Mouse (Mus musculus) hindbrain, embryonic 13.5 days (tissue): ENCODE measurements around the gene Zfp652. TPM values are rescaled to one million over a fixed set of nuclear protein-coding genes. Genes with fewer than 3 reads are reported as not detected.

ENCODE experiments used
- ATAC-seq: fragments of 200-750 bp; cut with Nextera tagmentation; 2 replicates; pipeline ENCODE4 v1.8.0; 2017; ENCODE audit warnings: moderate TSS enrichment; ENCODE audit not compliant: low FRiP score
- H3K27ac ChIP-seq: fragments of 300-500 bp; sonication (generic); 2 replicates; pipeline ENCODE4 v1.5.1; 2015; ENCODE audit warnings: inconsistent platforms, mild to moderate bottlenecking, moderate library complexity
- H3K27me3 ChIP-seq: fragments of 300-500 bp; sonication (generic); 2 replicates; pipeline ENCODE4 v1.6.1; 2015; ENCODE audit warnings: mild to moderate bottlenecking, inconsistent platforms
- H3K36me3 ChIP-seq: fragments of 300-500 bp; sonication (generic); 2 replicates; pipeline ENCODE4 v1.6.1; 2015; ENCODE audit warnings: mild to moderate bottlenecking, inconsistent platforms
- H3K4me1 ChIP-seq: fragments of 300-500 bp; sonication (generic); replicated peaks from 2 replicates; pipeline ENCODE4 v1.6.1; 2015; ENCODE audit warnings: inconsistent platforms
- H3K4me2 ChIP-seq: fragments of 300-500 bp; sonication (generic); 2 replicates; pipeline ENCODE4 v1.6.1; 2015; ENCODE audit warnings: inconsistent platforms, mild to moderate bottlenecking, moderate library complexity
- H3K4me3 ChIP-seq: fragments of 300-500 bp; sonication (generic); 2 replicates; pipeline ENCODE4 v1.5.1; 2015; ENCODE audit warnings: mild to moderate bottlenecking, inconsistent platforms
- H3K9ac ChIP-seq: fragments of 300-500 bp; sonication (generic); 2 replicates; pipeline ENCODE4 v1.6.1; 2015; ENCODE audit warnings: mild to moderate bottlenecking, inconsistent platforms
- H3K9me3 ChIP-seq: fragments of 300-500 bp; sonication (generic); 2 replicates; pipeline ENCODE4 v1.6.1; 2016; ENCODE audit warnings: inconsistent platforms
- WGBS: fragments of 180-500 bp; shearing (Covaris S2); methylation state at CpG from one replicate; pipeline ENCODE4 v1.1.7; 2015; 5-methylcytosine and 5-hydroxymethylcytosine counted together
- polyA plus RNA-seq: library from polyadenylated mRNA; unstranded; fragments of >200 nt; fragmentation: Nextera tagmentation; extraction: Ambion mirVana; gene quantifications from 2 replicates; pipeline ENCODE4 v1.2.1, GENCODE M21; 2015

The Zfp652 gene
- polyA plus RNA-seq, 1 experiment from 2014 or later = 31.0 TPM

DNA sequence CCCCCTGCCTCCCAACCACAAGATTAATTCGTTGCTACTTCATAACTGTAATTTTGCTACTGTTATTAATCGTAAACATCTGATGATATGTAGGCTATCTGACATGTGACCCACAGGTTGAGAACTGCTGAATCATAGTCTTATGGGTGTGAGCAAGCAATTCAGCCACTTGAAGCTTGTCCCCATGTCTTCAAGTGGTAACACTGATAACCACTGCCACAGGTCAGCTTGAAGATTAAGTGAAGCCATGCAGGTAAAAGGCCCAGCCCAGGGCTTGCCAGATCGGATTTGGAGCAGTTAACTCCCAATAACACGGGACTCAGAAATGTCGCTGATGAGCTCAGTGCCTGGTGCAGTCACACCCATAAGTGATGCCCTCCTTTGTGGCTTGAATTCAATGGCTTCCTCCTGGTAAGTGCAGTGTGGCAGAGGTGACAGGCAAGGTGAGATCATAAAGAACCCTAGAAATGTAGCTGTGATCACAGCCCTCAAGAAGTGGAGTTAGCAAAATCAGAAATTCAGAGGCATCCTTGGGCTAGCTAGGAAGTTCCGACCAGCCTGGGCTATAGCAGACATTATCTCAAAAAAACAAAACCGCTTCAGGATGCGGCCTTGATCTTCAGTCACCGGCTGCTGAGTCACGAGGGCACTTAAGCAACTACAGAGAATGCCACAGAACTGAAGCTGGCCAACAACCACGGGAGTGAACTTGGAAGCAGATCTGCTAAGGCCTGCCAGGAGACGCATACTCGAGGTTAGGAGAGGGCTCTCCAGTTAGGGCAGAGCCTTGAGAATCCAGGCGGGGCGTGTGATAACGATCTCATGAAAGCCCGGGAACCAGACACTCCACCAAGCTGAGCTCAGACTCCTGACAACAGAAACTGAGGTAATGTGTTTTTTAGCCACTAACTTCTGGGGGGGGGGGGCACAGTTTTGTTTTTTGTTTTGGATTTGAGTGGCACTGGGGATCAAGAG is 65.1 kb downstream of the Zfp652 start:
- Histone ChIP-seq H3K27ac (no peak overlapping the region), H3K36me3 (peaks cover 11% of the 10 kb centered on the region), H3K4me3 (no peak overlapping the region), H3K27me3 (no peaks in the 10 kb centered on the region), H3K9me3 (no peaks in the 10 kb centered on the region), H3K4me1 (no peaks in the 10 kb centered on the region), H3K4me2 (no peak overlapping the region), H3K9ac (no peak overlapping the region)
- WGBS = 91% methylated on average over 17 of the region's 17 CpGs
- no peak for ATAC-seq

DNA sequence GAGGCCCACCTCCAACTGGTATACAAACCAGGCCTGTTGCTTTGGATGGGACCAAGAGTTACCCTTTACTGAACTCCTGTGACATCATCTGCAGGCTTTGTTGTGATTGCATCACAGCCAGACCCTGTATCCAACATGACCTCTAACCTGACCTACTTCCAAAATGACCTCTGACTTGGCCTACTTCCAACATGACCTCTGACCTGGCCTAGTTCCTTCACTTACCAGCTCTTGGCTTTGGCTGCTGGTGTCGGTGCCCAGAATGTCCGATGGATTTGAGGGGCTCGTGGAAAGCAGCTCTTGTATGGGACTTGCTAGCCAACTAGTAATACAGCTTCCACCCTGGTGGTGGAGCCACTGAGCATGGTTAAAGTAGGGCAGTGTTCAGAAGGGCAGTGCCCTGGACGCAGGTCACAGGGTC is 66.4 kb downstream of the Zfp652 start:
- 70% methylated on average over 4 of the region's 4 CpGs for WGBS
- H3K4me1 ChIP-seq = no peaks in the 10 kb centered on the region
- H3K36me3 ChIP-seq = peaks cover 9% of the 10 kb centered on the region
- H3K9ac ChIP-seq = no peak overlapping the region
- no peaks in the 10 kb centered on the region for H3K27me3 ChIP-seq
- H3K4me2 ChIP-seq = no peak overlapping the region
- H3K4me3 ChIP-seq = no peak overlapping the region
- ATAC-seq = no peak
- no peak overlapping the region for H3K27ac ChIP-seq
- H3K9me3 ChIP-seq = no peaks in the 10 kb centered on the region

DNA sequence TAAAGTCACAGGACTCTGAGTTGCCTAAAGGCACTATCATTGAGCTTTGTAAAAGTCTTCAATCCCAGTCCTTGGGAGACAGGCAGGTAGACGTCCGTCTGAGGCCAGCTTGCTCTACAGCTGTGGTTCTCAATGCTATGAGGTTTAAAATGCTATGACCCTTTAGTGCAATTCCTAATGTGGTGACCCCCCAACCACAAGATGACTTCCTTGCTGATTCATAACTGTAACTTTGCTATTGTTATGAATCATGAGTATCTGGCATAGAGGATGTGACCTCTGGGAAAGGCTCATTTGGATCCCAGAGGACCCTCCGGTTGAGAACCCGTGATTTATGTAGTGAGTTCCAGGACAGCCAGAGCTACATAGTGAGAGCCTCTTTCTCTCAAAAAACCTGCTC is 66.9 kb downstream of the Zfp652 start:
- Histone ChIP-seq H3K27ac (no peak overlapping the region), H3K27me3 (no peaks in the 10 kb centered on the region), H3K4me3 (no peak overlapping the region), H3K4me1 (no peaks in the 10 kb centered on the region), H3K9me3 (no peaks in the 10 kb centered on the region), H3K9ac (no peak overlapping the region), H3K36me3 (peaks cover 8% of the 10 kb centered on the region), H3K4me2 (no peak overlapping the region)
- no peak for ATAC-seq
- 88% methylated on average over 4 of the region's 4 CpGs for WGBS

DNA sequence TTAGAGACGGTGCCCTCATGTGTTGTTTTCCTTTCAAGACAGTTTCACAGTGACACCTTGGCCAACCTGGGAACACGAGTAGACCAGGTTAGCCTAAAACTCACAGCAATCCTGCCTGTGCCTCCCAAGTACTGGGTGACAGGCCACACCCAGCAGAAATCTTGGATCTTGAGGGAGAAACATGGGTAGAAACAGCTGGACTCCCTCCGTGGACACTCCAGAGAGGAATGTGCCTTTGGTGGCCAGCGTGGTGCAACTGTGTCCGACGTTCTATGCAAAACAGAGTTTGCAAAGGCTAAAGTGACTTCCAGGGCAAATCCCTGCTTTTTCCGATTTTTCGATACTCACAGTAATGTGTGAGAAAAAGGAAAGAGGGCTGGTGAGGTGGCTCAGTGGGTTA is 68.0 kb downstream of the Zfp652 start:
- Histone ChIP-seq H3K9me3 (no peaks in the 10 kb centered on the region), H3K4me1 (no peaks in the 10 kb centered on the region), H3K9ac (no peak overlapping the region), H3K4me3 (no peak overlapping the region), H3K27ac (no peak overlapping the region), H3K27me3 (no peaks in the 10 kb centered on the region), H3K4me2 (no peak overlapping the region), H3K36me3 (peaks cover 5% of the 10 kb centered on the region)
- WGBS = 95% methylated on average over 8 of the region's 8 CpGs
- no peak for ATAC-seq

DNA sequence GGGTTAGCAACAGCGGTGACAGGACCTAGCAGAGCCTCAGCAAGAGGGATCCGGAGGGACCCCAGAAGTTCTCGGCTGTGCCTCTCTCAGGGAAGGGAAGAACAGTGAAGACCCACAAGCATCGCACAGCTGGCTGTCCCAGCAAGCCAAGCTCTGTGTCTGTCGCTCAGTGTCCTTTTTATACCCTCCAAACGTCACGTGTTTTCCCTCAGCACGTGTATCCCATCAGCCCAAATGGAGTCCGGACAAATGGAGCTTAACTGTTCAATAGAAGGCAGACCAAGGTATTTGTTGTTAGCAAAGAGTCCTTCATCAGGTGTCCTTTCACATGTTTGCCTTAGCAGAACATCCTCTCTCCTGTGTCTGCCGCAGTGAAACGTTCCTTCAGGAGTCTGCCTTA is 69.1 kb downstream of the Zfp652 start:
- Histone ChIP-seq H3K4me1 (no peaks in the 10 kb centered on the region), H3K4me3 (no peak overlapping the region), H3K9me3 (no peaks in the 10 kb centered on the region), H3K36me3 (no peaks in the 10 kb centered on the region; the same call in 1 of the 2 replicates), H3K27me3 (no peaks in the 10 kb centered on the region), H3K9ac (no peak overlapping the region), H3K27ac (no peak overlapping the region), H3K4me2 (no peak overlapping the region)
- ATAC-seq = no peak
- 81% methylated on average over 11 of the region's 11 CpGs for WGBS

DNA sequence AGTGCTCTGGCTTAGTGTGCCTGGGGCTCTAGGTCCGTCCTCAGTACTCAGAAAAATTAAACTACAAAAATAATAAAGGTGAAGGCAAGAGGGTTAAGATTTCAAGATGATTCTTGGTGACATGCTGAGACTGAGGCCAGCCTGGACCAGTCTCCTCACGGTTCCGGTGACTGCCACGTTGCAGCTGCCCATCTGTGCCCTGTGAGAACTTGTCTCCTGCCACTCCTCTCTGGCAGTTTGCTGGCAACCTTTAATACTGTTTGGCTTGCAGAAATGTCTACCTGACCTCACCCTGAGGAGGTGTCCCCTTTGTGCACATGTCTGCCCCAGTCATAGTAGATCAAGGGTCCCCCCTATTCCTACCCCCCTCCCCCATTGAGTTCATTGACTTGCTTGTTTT is 71.0 kb downstream of the Zfp652 start:
- no peaks in the 10 kb centered on the region for H3K27me3 ChIP-seq
- no peak for ATAC-seq
- no peaks in the 10 kb centered on the region for H3K4me1 ChIP-seq
- H3K27ac ChIP-seq = no peak overlapping the region
- H3K9me3 ChIP-seq = no peaks in the 10 kb centered on the region
- H3K4me2 ChIP-seq = no peak overlapping the region
- H3K36me3 ChIP-seq = no peaks in the 10 kb centered on the region; the same call in 1 of the 2 replicates
- H3K9ac ChIP-seq = no peak overlapping the region
- 84% methylated on average over 4 of the region's 4 CpGs for WGBS
- H3K4me3 ChIP-seq = no peak overlapping the region

DNA sequence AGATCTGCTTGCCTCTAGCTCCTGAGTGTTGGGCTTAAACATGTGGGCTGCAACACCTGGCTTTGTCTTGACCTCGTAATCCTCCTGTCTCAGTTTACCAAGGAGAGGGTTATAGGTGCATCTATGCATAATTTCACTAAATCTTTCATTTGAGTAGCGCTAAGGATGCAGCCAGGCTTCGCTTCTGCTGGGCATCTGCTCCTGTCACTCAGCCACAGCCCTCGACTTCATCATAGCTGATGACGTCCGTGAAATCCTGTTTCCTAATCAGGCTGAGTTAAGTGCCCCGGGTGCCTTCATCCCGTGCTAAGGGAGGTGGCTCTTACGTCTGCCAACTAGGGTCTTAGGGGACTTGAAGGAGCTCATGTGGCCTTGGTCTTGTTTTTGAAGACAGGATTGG is 71.5 kb downstream of the Zfp652 start:
- H3K9me3 ChIP-seq = no peaks in the 10 kb centered on the region
- no peak overlapping the region for H3K4me2 ChIP-seq
- no peaks in the 10 kb centered on the region for H3K27me3 ChIP-seq
- ATAC-seq = no peak
- WGBS = 84% methylated on average over 9 of the region's 9 CpGs
- H3K36me3 ChIP-seq = no peaks in the 10 kb centered on the region; the same call in 1 of the 2 replicates
- H3K4me3 ChIP-seq = no peak overlapping the region
- H3K4me1 ChIP-seq = no peaks in the 10 kb centered on the region
- H3K27ac ChIP-seq = no peak overlapping the region
- H3K9ac ChIP-seq = no peak overlapping the region

DNA sequence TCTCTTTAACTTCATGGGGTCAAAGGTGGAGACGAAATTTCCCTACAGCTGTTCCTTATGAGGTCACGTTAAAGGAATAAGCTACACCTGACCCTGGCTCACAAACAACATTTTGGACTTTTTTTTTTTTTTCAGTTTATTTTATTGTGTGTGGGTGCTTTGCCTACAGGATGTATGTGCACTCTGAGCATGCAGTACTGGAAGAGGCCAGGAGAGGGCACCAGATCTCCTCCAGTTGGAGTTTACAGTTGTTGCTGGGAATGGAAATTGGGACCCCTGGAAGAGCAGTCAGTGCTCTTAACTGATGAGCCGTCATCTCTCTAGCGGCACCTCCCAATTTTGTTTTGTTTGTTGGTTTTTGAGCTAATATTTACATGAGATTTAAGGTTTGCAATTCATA is 73.2 kb downstream of the Zfp652 start:
- no peaks in the 10 kb centered on the region; the same call in 1 of the 2 replicates for H3K36me3 ChIP-seq
- H3K4me1 ChIP-seq = no peaks in the 10 kb centered on the region
- H3K27me3 ChIP-seq = no peaks in the 10 kb centered on the region
- H3K27ac ChIP-seq = no peak overlapping the region
- no peak overlapping the region for H3K4me2 ChIP-seq
- H3K4me3 ChIP-seq = no peak overlapping the region
- 90% methylated on average over 4 of the region's 4 CpGs for WGBS
- ATAC-seq = no peak
- H3K9me3 ChIP-seq = no peaks in the 10 kb centered on the region
- H3K9ac ChIP-seq = no peak overlapping the region

DNA sequence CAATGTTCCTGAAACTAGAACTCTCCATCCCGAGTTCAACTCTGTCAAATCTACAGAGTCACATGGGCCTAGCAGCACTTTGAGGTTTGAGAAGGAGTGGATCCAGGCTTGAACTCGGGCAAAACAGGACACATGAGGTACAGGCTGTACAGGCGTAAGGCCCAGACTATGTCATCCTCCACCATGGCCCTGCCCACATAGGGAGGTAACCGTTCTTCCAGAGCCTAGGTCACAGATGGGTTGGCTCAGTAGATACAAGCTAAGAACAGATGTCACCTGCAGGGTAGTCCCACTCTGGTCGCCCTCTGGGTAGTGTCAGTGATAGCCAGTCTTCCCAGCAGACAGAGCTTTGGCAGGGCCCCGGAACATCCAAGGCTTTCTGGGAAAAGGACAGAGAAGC is 74.0 kb downstream of the Zfp652 start:
- H3K4me2 ChIP-seq = no peak overlapping the region
- H3K9me3 ChIP-seq = no peaks in the 10 kb centered on the region
- WGBS = 90% methylated on average over 6 of the region's 6 CpGs
- no peaks in the 10 kb centered on the region; the same call in 1 of the 2 replicates for H3K36me3 ChIP-seq
- H3K9ac ChIP-seq = no peak overlapping the region
- H3K27ac ChIP-seq = no peak overlapping the region
- H3K27me3 ChIP-seq = no peaks in the 10 kb centered on the region
- ATAC-seq = no peak
- no peaks in the 10 kb centered on the region for H3K4me1 ChIP-seq
- no peak overlapping the region for H3K4me3 ChIP-seq

DNA sequence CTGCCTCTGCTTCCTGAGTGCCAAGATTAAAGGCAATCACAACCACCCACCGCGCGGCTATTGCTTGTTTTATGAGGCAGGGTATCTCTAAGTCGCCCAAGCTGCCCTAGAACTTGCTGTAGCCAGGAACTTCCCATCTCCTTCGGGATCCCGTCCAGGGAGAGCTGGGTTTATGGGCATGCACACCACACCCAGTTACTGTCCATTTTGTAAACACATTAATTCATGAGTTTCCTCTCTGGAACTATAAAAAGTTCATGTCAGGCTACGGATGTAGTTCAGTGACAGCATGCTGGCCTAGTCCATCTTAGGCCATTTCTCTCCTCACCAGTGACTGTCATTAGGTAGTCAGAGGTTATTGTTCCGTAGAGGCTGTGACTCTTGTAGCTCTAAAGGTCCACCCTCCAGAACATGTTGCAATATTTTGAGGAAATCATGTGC is 77.0 kb downstream of the Zfp652 start:
- H3K4me2 ChIP-seq = no peak overlapping the region
- no peaks in the 10 kb centered on the region for H3K27me3 ChIP-seq
- no peak overlapping the region for H3K9ac ChIP-seq
- 91% methylated on average over 8 of the region's 8 CpGs for WGBS
- no peak for ATAC-seq
- H3K9me3 ChIP-seq = no peaks in the 10 kb centered on the region
- H3K27ac ChIP-seq = no peak overlapping the region
- H3K4me3 ChIP-seq = no peak overlapping the region
- H3K4me1 ChIP-seq = no peaks in the 10 kb centered on the region
- no peaks in the 10 kb centered on the region for H3K36me3 ChIP-seq

DNA sequence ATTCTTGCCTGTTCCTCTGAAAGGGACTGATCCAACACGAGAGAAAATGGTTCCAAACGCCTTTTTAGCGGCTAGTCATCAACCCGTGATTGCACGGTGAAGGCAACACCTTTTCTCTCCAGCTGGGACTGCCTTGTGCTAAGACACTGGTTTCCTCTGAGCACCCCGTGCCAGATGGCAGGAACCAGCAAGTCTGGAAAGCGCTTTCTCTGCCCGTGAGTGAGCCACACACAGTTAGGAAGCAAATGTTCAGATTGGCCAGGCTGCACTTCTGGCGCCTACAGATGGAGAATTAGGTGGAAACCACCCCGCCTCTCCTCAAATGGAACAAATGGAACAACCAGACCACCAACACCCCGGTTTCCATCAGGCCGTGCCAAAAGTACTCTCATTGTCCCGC is 79.3 kb downstream of the Zfp652 start:
- no peak overlapping the region for H3K4me2 ChIP-seq

DNA sequence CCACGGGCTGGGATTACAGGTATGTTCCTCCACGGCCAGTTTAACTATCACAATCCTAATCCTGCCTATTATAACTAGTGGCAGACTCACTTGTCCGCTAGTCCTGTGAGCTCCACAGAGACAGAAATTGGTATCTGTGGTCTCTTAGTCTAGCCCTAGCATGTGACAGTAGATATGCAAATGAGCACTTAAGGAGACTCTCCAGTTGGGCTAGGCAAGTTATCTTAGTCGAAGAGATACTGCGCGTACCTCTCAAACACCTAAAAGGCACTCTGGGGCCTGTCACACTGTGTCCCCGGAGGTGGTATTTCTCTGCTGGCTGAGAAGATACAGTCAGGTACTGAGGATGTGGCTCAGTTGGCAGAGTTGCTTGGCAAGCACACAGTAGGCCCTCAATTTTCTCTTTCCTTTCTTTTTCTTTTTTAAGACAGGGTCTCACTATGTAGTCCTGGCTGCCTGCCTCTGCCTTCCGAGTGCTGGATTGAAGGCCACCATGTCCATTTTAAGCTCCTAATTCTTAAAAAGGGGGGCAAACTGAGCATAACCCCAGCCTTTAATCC is 80.6 kb downstream of the Zfp652 start:
- Histone ChIP-seq H3K9ac (no peak overlapping the region), H3K4me3 (no peak overlapping the region), H3K27ac (no peak overlapping the region), H3K27me3 (peaks cover 22% of the 10 kb centered on the region), H3K36me3 (no peaks in the 10 kb centered on the region), H3K9me3 (no peaks in the 10 kb centered on the region), H3K4me1 (peaks cover 9% of the 10 kb centered on the region), H3K4me2 (no peak overlapping the region)
- WGBS = 94% methylated on average over 8 of the region's 8 CpGs
- ATAC-seq = no peak

More for the DNA sequence above, 79.3 kb downstream of the Zfp652 start:
- Histone ChIP-seq H3K9ac (no peak overlapping the region), H3K4me1 (peaks cover 5% of the 10 kb centered on the region), H3K27ac (no peak overlapping the region), H3K27me3 (peaks cover 13% of the 10 kb centered on the region), H3K4me3 (no peak overlapping the region), H3K36me3 (no peaks in the 10 kb centered on the region), H3K9me3 (no peaks in the 10 kb centered on the region)
- ATAC-seq = no peak
- WGBS = 86% methylated on average over 13 of the region's 13 CpGs

DNA sequence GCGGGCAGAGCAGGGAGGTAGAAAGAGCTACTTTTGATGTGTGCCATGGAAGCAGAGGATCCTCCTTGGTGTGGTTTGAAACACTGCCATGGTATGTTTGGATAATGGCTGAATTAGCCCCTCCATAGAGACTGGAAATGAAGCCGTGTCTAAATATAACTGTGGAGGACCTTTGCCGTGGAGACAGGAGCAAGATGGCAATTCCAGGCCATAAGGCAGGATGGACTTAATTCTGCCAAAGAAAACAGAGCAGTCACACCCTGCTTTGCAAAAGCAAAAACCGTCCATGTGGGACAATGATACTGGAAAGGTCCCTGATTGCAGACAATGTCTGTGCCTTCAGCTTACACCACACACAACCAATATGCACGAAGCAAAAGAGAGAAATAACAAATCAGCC is 81.7 kb downstream of the Zfp652 start:
- H3K4me1 ChIP-seq = peaks cover 9% of the 10 kb centered on the region
- H3K9me3 ChIP-seq = no peaks in the 10 kb centered on the region
- no peak overlapping the region for H3K27ac ChIP-seq
- no peak overlapping the region for H3K4me3 ChIP-seq
- no peak overlapping the region for H3K9ac ChIP-seq
- no peak for ATAC-seq
- 79% methylated on average over 5 of the region's 5 CpGs for WGBS
- no peaks in the 10 kb centered on the region for H3K36me3 ChIP-seq
- H3K4me2 ChIP-seq = no peak overlapping the region
- peaks cover 22% of the 10 kb centered on the region for H3K27me3 ChIP-seq
